Mouse (Mus musculus) liver, embryonic 13.5 days (tissue): Measurements from ENCODE around the gene Tmprss12. TPM values are rescaled to one million over a fixed set of nuclear protein-coding genes. Genes with fewer than 3 reads are reported as not detected.
"Not testable (repeated sequence)": the region's sequence is repeated elsewhere in the genome, so short reads cannot be mapped to it uniquely, and the experiment has no call there.

ENCODE experiments used
- ATAC-seq: fragments of 200-750 bp; cut with Nextera tagmentation; 2 replicates; pipeline ENCODE4 v1.8.0; 2017; ENCODE audit warnings: low read depth, mild to moderate bottlenecking, moderate number of reproducible peaks, moderate library complexity
- DNase-seq: peaks from one replicate; pipeline ENCODE4 v3.0.0; 2022
- H3K27ac ChIP-seq: fragments of 300-500 bp; sonication (generic); 2 replicates; pipeline ENCODE4 v1.5.1; 2015; ENCODE audit warnings: moderate library complexity, mild to moderate bottlenecking, inconsistent platforms
- H3K27me3 ChIP-seq: fragments of 300-500 bp; sonication (generic); 2 replicates; pipeline ENCODE4 v1.6.1; 2015; ENCODE audit warnings: mild to moderate bottlenecking, inconsistent platforms
- H3K36me3 ChIP-seq: fragments of 300-500 bp; sonication (generic); 2 replicates; pipeline ENCODE4 v1.6.1; 2015; ENCODE audit warnings: mild to moderate bottlenecking, inconsistent platforms
- H3K4me1 ChIP-seq: fragments of 300-500 bp; sonication (generic); replicated peaks from 2 replicates; pipeline ENCODE4 v1.6.1; 2015; ENCODE audit warnings: inconsistent platforms
- H3K4me2 ChIP-seq: fragments of 300-500 bp; sonication (generic); 2 replicates; pipeline ENCODE4 v1.6.1; 2015; ENCODE audit warnings: inconsistent platforms, mild to moderate bottlenecking, moderate library complexity
- H3K4me3 ChIP-seq: fragments of 300-500 bp; sonication (generic); replicated peaks from 2 replicates; pipeline ENCODE4 v1.5.1; 2015; ENCODE audit warnings: mild to moderate bottlenecking, inconsistent platforms
- H3K9ac ChIP-seq: fragments of 300-500 bp; sonication (generic); 2 replicates; pipeline ENCODE4 v1.6.1; 2015; ENCODE audit warnings: mild to moderate bottlenecking, inconsistent platforms
- H3K9me3 ChIP-seq: fragments of 300-500 bp; sonication (generic); replicated peaks from 2 replicates; pipeline ENCODE4 v1.6.1; 2016; ENCODE audit warnings: inconsistent platforms
- WGBS: fragments of 180-500 bp; shearing (Covaris S2); methylation state at CpG from one replicate; pipeline ENCODE4 v1.1.7; 2015; ENCODE audit not compliant: insufficient replicate concordance; 5-methylcytosine and 5-hydroxymethylcytosine counted together
- polyA plus RNA-seq: library from polyadenylated mRNA; unstranded; fragments of >200 nt; fragmentation: Nextera tagmentation; extraction: Ambion mirVana; gene quantifications from 2 replicates; pipeline ENCODE4 v1.2.1, GENCODE M21; 2015

The Tmprss12 gene
- polyA plus RNA-seq, 1 experiment from 2014 or later, result not detected

- Histone ChIP-seq H3K9ac (no peak overlapping the region), H3K27me3 (no peaks in the 10 kb centered on the region), H3K4me2 (no peak overlapping the region), H3K4me3 (no peak overlapping the region), H3K36me3 (peaks cover 85% of the 10 kb centered on the region), H3K27ac (no peak overlapping the region), H3K4me1 (no peaks in the 10 kb centered on the region; the same call in 1 of the 2 replicates), H3K9me3 (no peaks in the 10 kb centered on the region)
- ATAC-seq (no peak), DNase-seq (no peak)
- 82% methylated on average over 5 of the region's 5 CpGs for WGBS
Observed at GRCm38 (mm10) chr15:100257305-100257704, 23.3 kb upstream of the Tmprss12 start.

GRCm38 (mm10) chr15:100258646-100259425, 21.8 kb upstream of the Tmprss12 start:
- no peak for ATAC-seq
- H3K9ac ChIP-seq, result no peak overlapping the region
- H3K4me3 ChIP-seq, result no peak overlapping the region
- peaks cover 72% of the 10 kb centered on the region for H3K36me3 ChIP-seq
- H3K4me2 ChIP-seq, result no peak overlapping the region
- H3K4me1 ChIP-seq, result no peaks in the 10 kb centered on the region; the same call in 1 of the 2 replicates
- H3K9me3 ChIP-seq, result no peaks in the 10 kb centered on the region
- H3K27ac ChIP-seq, result no peak overlapping the region
- no peak for DNase-seq
- 92% methylated on average over 7 of the region's 7 CpGs for WGBS
- H3K27me3 ChIP-seq, result no peaks in the 10 kb centered on the region

GRCm38 (mm10) chr15:100260351-100260750, 20.3 kb upstream of the Tmprss12 start:
- WGBS, result 81% methylated on average over 7 of the region's 7 CpGs
- peaks cover 57% of the 10 kb centered on the region for H3K36me3 ChIP-seq
- not testable (repeated sequence) for H3K4me2 ChIP-seq, ATAC-seq, H3K4me1 ChIP-seq, H3K9me3 ChIP-seq, DNase-seq, H3K27ac ChIP-seq, H3K9ac ChIP-seq, H3K27me3 ChIP-seq, H3K4me3 ChIP-seq

- DNase-seq, result no peak
- 44% methylated on average over 4 of the region's 4 CpGs for WGBS
- no peak overlapping the region for H3K4me2 ChIP-seq
- H3K27me3 ChIP-seq, result no peaks in the 10 kb centered on the region
- H3K4me3 ChIP-seq, result no peak overlapping the region
- no peak overlapping the region for H3K27ac ChIP-seq
- no peaks in the 10 kb centered on the region for H3K9me3 ChIP-seq
- H3K9ac ChIP-seq, result no peak overlapping the region
- H3K4me1 ChIP-seq, result no peaks in the 10 kb centered on the region; the same call in 1 of the 2 replicates
- H3K36me3 ChIP-seq, result peaks cover 26% of the 10 kb centered on the region
- no peak for ATAC-seq
Observed at GRCm38 (mm10) chr15:100263246-100263905, 17.3 kb upstream of the Tmprss12 start.

- no peak for ATAC-seq
- DNase-seq, result no peak
- Histone ChIP-seq H3K4me1 (no peaks in the 10 kb centered on the region; the same call in 1 of the 2 replicates), H3K4me3 (no peak overlapping the region), H3K27ac (no peak overlapping the region), H3K27me3 (no peaks in the 10 kb centered on the region), H3K36me3 (peaks cover 8% of the 10 kb centered on the region), H3K4me2 (no peak overlapping the region), H3K9me3 (no peaks in the 10 kb centered on the region), H3K9ac (no peak overlapping the region)
- 64% methylated on average over 4 of the region's 5 CpGs for WGBS
Observed at GRCm38 (mm10) chr15:100265586-100266325, 14.9 kb upstream of the Tmprss12 start.

GRCm38 (mm10) chr15:100268916-100269315, 11.7 kb upstream of the Tmprss12 start:
- Histone ChIP-seq H3K9ac (no peak overlapping the region), H3K4me3 (no peak overlapping the region), H3K4me2 (no peak overlapping the region), H3K9me3 (no peaks in the 10 kb centered on the region), H3K36me3 (no peaks in the 10 kb centered on the region), H3K27me3 (no peaks in the 10 kb centered on the region), H3K27ac (no peak overlapping the region), H3K4me1 (no peaks in the 10 kb centered on the region)
- ATAC-seq (no peak), DNase-seq (no peak)
- whole genome bisulfite sequencing, result 45% methylated on average over 2 of the region's 2 CpGs

GRCm38 (mm10) chr15:100269776-100270175, 10.9 kb upstream of the Tmprss12 start:
- Histone ChIP-seq H3K27me3 (no peaks in the 10 kb centered on the region), H3K36me3 (no peaks in the 10 kb centered on the region), H3K9ac (no peak overlapping the region), H3K9me3 (no peaks in the 10 kb centered on the region), H3K4me2 (no peak overlapping the region), H3K27ac (no peak overlapping the region), H3K4me1 (no peaks in the 10 kb centered on the region), H3K4me3 (no peak overlapping the region)
- 35% methylated on average over 9 of the region's 9 CpGs for WGBS
- ATAC-seq (no peak), DNase-seq (no peak)

GRCm38 (mm10) chr15:100270609-100271008, 10.0 kb upstream of the Tmprss12 start:
- WGBS, result 43% methylated on average over 7 of the region's 7 CpGs

GRCm38 (mm10) chr15:100271411-100271810, 9.2 kb upstream of the Tmprss12 start:
- 68% methylated on average over 14 of the region's 14 CpGs for WGBS
- no peak for ATAC-seq
- DNase-seq, result no peak

More at GRCm38 (mm10) chr15:100270609-100271008, 10.0 kb upstream of the Tmprss12 start:
- ATAC-seq, H3K9ac ChIP-seq, H3K4me1 ChIP-seq, DNase-seq, H3K4me3 ChIP-seq, H3K36me3 ChIP-seq, H3K4me2 ChIP-seq, H3K27ac ChIP-seq, H3K9me3 ChIP-seq, H3K27me3 ChIP-seq: not testable (repeated sequence)

GRCm38 (mm10) chr15:100273791-100274308, 6.8 kb upstream of the Tmprss12 start:
- ATAC-seq, H3K4me1 ChIP-seq, H3K9me3 ChIP-seq, H3K27me3 ChIP-seq, H3K9ac ChIP-seq, H3K4me3 ChIP-seq, H3K27ac ChIP-seq, DNase-seq, H3K4me2 ChIP-seq, H3K36me3 ChIP-seq: not testable (repeated sequence)
- 77% methylated on average over 4 of the region's 4 CpGs for WGBS

More at GRCm38 (mm10) chr15:100271411-100271810, 9.2 kb upstream of the Tmprss12 start:
- no peak overlapping the region for H3K4me2 ChIP-seq
- no peaks in the 10 kb centered on the region for H3K27me3 ChIP-seq
- H3K4me3 ChIP-seq, result no peak overlapping the region
- no peak overlapping the region for H3K9ac ChIP-seq
- H3K9me3 ChIP-seq, result no peaks in the 10 kb centered on the region
- H3K4me1 ChIP-seq, result no peaks in the 10 kb centered on the region
- H3K27ac ChIP-seq, result no peak overlapping the region
- H3K36me3 ChIP-seq, result no peaks in the 10 kb centered on the region
